Mouse (Mus musculus) T-helper 2 cell (primary cell): Measurements from ENCODE around the gene Tmem220.
"Not testable (repeated sequence)": the region's sequence is repeated elsewhere in the genome, so short reads cannot be mapped to it uniquely, and the experiment has no call there.

ENCODE experiments used
- in situ Hi-C: fragments of 300-600 bp; cut with MboI, MseI; formaldehyde crosslinking; loops from one replicate; pipeline ENCODE4 v1.15.1; 2025; ENCODE audit warnings: high pct_unique_total_duplicates

The Tmem220 gene

DNA sequence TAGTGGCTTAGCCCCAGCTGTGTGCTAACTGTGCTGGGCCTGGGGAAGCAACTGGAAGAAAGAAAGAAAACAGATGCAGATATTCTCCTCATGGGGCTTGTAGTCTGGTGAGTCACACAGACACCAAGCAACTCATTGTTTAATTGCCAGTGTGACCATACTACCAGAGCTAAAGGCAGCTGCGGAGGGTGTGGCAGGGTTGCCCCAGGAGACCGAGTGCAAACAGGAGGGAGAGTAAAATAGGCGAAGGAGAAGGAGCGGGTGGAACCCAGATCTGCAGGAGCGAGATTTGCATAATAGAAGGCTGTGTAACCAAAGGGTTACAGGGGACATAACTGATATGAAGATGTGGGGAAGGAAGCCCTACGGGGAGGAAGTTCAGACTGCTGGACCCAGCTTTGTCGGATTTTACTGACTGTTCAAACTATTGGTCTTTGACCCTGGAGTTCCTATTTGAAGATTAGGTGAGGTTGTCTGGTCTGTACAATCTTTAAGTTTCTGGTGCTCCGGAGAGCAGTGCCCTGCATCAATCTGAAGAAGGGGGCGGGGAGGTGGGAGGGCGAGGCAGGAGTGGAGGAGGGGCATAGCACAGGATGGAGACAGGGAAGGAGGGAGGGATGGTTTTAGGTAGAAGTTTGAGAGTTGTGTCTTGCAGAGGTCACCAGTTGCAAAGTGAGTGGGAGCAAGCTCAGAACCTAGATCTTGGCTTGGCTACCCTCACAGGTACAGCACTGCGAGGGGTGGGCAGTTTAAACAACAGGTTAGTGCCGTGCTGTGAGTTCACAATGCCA, 7.0 kb upstream of the Tmem220 start:
- in situ Hi-C loops = no loop called here

DNA sequence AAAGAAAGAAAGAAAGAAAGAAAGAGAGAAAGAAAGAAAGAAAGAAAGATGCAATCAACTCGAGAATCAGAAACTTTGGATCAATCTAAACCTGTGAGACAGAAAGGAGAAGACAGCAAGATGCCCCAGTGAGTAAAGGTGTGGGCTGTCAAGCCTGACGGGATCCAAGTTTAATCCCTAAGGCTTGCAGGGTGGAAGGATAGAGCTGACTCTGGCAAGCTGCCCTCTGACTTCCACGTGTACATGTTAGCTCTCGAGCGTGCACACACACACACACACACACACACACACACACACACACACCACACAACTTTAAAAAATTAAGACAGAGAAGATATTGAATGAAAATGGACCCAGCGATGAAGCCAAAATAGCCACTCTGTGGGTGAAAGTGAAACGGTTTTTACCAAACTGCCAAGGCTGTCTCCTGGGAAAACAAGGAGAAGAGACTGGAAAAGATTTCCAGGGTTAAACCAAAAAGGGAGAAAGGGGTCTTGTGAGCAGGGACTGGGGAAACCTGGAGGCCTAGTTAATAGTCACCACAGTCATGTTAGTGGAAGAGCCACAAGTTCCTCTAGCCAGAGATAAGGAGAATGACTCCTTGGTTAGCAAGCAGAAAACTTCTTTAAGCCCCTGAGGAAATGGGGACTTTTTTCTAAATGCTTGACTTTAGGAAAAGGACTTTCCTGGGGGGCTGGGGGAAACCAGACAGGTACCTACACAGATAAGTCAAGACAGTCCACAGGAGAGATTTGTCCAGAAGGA, 5.1 kb upstream of the Tmem220 start:
- in situ Hi-C loops = no loop called here

GRCm38 (mm10) chr11:67020948-67021347, 4.0 kb upstream of the Tmem220 start:
- in situ Hi-C loops = no loop called here

- in situ Hi-C loops = no loop called here
Measured at GRCm38 (mm10) chr11:67022354-67023115, 2.4 kb upstream of the Tmem220 start.

GRCm38 (mm10) chr11:67023191-67023590, 1.8 kb upstream of the Tmem220 start:
- in situ Hi-C loops = not testable (repeated sequence)

DNA sequence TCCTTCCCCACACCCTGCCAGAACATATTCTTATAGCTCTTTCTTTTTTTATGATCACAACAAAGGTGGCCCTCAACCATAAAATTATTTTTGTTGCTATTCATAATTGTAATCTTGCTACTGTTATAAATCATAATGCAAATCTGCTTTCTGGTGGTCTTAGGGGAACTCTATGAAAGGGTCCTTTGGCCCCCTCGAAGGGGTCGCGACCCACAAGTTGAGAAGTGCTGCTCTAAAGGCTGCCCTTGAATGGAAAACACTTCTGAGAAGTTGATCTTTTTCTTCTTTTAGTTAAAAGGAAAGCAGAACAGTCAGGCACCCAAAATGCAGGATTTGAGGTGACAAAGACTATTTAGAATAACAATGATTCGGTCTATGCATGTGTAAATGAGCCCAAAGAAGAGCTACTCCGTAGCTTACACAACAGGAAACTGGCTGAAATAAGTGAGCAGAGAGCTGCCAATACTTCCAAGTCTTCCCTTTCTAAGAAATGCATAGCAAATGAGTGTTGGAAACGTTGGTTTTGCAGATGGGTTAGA, 1.1 kb upstream of the Tmem220 start:
- in situ Hi-C loops = no loop called here

GRCm38 (mm10) chr11:67030904-67031602, 6.1 kb downstream of the Tmem220 start:
- in situ Hi-C loops = no loop called here

DNA sequence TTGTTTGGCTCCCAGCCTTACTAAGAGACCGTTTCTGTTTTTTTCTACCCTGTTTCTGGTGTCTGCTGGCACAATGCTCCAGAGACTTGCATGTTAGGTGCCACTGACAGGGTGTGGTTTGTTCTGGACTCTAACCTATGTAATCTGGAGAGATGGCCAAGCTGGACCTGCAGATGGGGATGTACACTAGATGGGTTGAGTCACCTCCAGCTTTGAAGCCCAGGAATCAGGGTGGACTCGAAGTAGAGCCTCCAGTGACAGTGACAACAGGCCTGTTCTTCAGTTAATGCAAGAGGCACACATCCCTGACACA, 6.6 kb downstream of the Tmem220 start:
- in situ Hi-C loops = no loop called here

GRCm38 (mm10) chr11:67034775-67035485, 10.0 kb downstream of the Tmem220 start:
- in situ Hi-C loops = no loop called here

GRCm38 (mm10) chr11:67036229-67036628, 11.3 kb downstream of the Tmem220 start:
- in situ Hi-C loops = no loop called here

DNA sequence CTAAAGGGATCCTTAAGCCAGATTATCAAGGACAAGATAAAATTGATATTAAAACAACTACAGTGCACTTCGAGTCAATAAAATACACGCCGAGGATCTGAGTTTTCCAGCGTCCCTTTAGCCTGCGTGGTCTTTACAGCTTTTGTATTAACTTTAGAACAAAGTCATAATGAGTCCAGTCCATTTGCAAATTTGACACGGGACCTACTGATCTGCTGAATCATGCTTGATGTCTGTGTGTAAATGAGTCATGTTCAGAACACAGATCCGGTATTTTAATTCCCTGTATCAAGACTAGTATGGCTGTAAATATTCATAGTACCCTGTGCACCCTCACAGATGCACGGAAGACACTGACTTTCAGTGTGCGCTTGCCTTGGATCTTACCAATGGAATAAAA, 11.9 kb downstream of the Tmem220 start:
- in situ Hi-C loops = no loop called here

GRCm38 (mm10) chr11:67039799-67040198, 14.8 kb downstream of the Tmem220 start:
- in situ Hi-C loops = no loop called here

GRCm38 (mm10) chr11:67040483-67040882, 15.5 kb downstream of the Tmem220 start:
- in situ Hi-C loops = no loop called here

GRCm38 (mm10) chr11:67043007-67043406, 18.1 kb downstream of the Tmem220 start:
- in situ Hi-C loops = no loop called here

DNA sequence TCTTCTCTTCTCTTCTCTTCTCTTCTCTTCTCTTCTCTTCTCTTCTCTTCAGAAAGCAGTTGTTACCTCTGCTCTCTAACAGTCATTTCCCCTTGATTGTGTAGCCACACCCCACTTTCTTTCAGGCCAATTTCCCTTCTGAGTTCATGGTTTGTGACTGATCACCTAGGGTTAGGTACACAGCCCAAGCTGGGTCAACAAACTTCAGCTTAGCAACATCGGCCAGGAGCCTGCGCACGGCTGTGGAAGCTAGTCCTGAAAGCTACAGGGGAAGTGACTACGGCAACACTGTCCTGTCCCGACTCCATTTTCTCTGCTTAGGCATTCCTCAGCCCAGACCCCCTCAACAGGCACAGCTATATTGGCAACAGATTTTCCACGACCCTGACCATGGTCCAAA, 20.0 kb downstream of the Tmem220 start:
- in situ Hi-C loops = loop anchor here (5.0 kb wide), 1 partner anchor 1243 kb away; no protein-coding TSS in a partner anchor

DNA sequence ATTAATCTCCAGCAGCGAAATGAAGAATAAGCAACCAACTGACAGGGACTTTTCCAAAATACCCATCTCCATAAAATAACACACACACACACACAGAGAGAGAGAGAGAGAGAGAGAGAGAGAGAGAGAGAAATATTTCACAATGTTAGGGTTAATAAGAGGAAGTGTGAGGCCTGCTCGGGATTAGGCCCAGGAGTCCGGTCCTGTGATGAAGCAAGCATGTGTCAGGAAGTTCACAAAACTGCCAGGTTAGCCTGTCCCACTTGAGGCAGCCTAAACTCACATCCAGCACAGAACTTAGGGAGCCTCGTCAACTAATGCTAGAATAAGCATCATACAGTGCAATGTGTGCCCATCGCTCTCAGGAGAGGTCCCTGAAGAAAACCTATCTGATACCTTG, 22.2 kb downstream of the Tmem220 start:
- in situ Hi-C loops = loop anchor here (5.0 kb wide), 1 partner anchor 1245 kb away; no protein-coding TSS in a partner anchor

DNA sequence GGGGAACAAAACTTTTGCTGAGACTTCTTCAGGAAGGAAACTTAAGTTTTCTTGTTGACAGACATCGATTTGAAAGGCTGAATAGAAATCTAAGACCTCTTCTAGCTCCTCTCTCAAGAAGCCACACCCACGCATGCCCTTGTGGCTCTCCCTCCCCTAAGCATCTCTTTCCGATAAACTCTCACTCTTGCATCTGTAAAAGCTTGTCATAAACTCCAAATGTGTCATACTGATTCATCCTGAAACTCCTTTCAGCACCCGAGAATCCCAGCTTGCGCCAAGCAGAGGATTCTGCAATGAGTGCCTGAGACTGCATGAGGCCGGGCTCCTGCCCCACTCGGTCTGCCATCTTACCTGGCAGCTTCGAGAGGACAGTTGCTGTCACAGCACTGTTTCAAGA, 23.5 kb downstream of the Tmem220 start:
- in situ Hi-C loops = loop anchor here (5.0 kb wide), 1 partner anchor 1246 kb away; no protein-coding TSS in a partner anchor

GRCm38 (mm10) chr11:67049256-67049655, 24.3 kb downstream of the Tmem220 start:
- in situ Hi-C loops = loop anchor here (5.0 kb wide), 1 partner anchor 1247 kb away; no protein-coding TSS in a partner anchor

GRCm38 (mm10) chr11:67051676-67052320, 26.8 kb downstream of the Tmem220 start:
- in situ Hi-C loops = no loop called here

DNA sequence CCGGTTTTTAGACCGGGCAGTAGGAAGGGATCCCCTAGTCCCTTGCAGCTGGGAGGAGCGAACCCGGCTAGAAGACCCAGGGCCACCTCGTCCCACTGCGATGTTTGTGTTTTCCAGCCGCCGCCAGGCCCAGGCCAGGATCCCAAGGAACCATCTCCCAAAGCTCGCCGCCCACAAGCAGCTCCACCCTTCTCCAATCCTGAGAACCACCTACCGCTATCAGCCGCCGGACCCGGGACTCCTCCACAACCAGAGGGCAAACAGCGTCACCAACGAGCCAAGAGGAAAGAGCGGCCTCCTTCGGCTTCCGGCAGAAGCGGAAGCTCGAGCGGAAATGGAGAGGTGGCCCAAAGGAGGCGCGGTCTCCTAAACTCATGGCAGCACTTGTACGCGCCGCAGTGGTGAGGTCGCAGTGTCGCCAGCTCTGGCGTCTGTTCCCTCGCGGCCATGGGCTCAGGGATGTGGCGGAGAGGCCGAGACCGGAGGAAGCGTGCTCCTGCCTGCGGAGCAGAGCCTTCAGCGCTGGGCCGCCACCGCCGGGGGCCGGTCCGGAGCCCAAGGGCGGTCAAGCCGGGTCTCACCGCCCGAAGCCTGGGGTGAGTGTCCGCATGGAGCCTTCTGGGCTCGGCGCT, 27.5 kb downstream of the Tmem220 start, which contains the start of the genes Adprm and Sco1:
Gene Adprm (minus strand): TSS at position 274 of the 632 bp plus-strand sequence.
Gene Sco1 (plus strand): TSS at position 350 of the 632 bp plus-strand sequence.
- in situ Hi-C loops = no loop called here
